ENCODE assay signal across 27 mouse cellular contexts in genomic region chr15:65639484-65639883, GRCm38 (mm10).
DNase-seq lines count a peak whose midpoint lies in the region; ATAC-seq lines count a peak whose summit lies in the region.
"Had no signal": no experiment of that assay in that cellular context is flagged by ENCODE, and none has a peak within 500 bp of the region (broad histone marks: within the 10 kb centered on the region; RNA-seq: fewer than 3 reads in every experiment).

No protein-coding gene starts in this region.

- peak; percentile 23 for DNase-seq in 416B (ENCODE audit: low read depth)
- peak; percentile 5 for DNase-seq in Muller cell, postnatal 12 days (ENCODE audit: inconsistent ontology term)
- no peak for DNase-seq in layer of hippocampus, adult 9-10 months (ENCODE audit: low spot score)
- DNase-seq in left cerebral cortex, adult 18-20 months (ENCODE audit: low spot score in 2 of 2), result no peak
- DNase-seq: adrenal gland, postnatal 10 days; adrenal gland, postnatal 36 days; cerebellum, adult 11 months; cerebellum, adult 2 months; cerebellum, adult 9-11 months; cerebellum, postnatal 25 days; embryo, embryonic 11 days; gastrocnemius, postnatal 25 days; heart, adult 2 months; heart, postnatal 14 days; heart, postnatal 4 days had no signal

- no peaks in the 10 kb centered on the region for H3K27me3 ChIP-seq in midbrain, embryonic 16.5 days (ENCODE audit: control insufficient read depth, insufficient read depth, low read depth, low read length)
- H3K27me3 ChIP-seq: embryonic facial prominence, embryonic 13.5 days; forebrain, embryonic 12.5 days; forebrain, embryonic 15.5 days; heart, embryonic 13.5 days; hindbrain, embryonic 12.5 days; hindbrain, embryonic 15.5 days had no signal

- no peak overlapping the region for H3K27ac ChIP-seq in midbrain, embryonic 16.5 days (ENCODE audit: low read length)
- H3K27ac ChIP-seq: embryonic facial prominence, embryonic 10.5 days; embryonic facial prominence, embryonic 13.5 days; forebrain, embryonic 12.5 days; forebrain, embryonic 15.5 days; heart, adult 2 months; heart, embryonic 10.5 days; heart, embryonic 13.5 days; hindbrain, embryonic 12.5 days; hindbrain, embryonic 15.5 days had no signal

- H3K9me3 ChIP-seq in midbrain, embryonic 16.5 days (replicated peaks; ENCODE audit: control insufficient read depth, low read length, poor library complexity, severe bottlenecking), result 0 out of 2 replicates have a peak, but pooled peaks cover 2% of the 10 kb centered on the region
- H3K9me3 ChIP-seq: embryonic facial prominence, embryonic 10.5 days; embryonic facial prominence, embryonic 13.5 days; forebrain, embryonic 12.5 days; forebrain, embryonic 15.5 days; heart, embryonic 10.5 days; heart, embryonic 13.5 days; hindbrain, embryonic 12.5 days; hindbrain, embryonic 15.5 days had no signal

- 0 out of 2 replicates have a peak, but pooled peaks cover 2% of the 10 kb centered on the region for H3K4me1 ChIP-seq in midbrain, embryonic 16.5 days (ENCODE audit: control insufficient read depth, insufficient read depth, low read length)
- H3K4me1 ChIP-seq: embryonic facial prominence, embryonic 10.5 days; embryonic facial prominence, embryonic 13.5 days; forebrain, embryonic 12.5 days; heart, embryonic 10.5 days; heart, embryonic 13.5 days; hindbrain, embryonic 12.5 days had no signal

- WGBS in midbrain, embryonic 16.5 days, result 40% methylated on average over 2 of the region's 2 CpGs

- no peaks in the 10 kb centered on the region for H3K36me3 ChIP-seq in midbrain, embryonic 16.5 days (ENCODE audit: control insufficient read depth, insufficient read depth, low read length)
- H3K36me3 ChIP-seq: embryonic facial prominence, embryonic 10.5 days; embryonic facial prominence, embryonic 13.5 days; forebrain, embryonic 12.5 days; forebrain, embryonic 15.5 days; heart, embryonic 10.5 days; heart, embryonic 13.5 days; hindbrain, embryonic 12.5 days; hindbrain, embryonic 15.5 days had no signal

- H3K9ac ChIP-seq in midbrain, embryonic 16.5 days (ENCODE audit: low read depth, low read length), result no peak overlapping the region
- H3K9ac ChIP-seq: embryonic facial prominence, embryonic 13.5 days; forebrain, embryonic 12.5 days; forebrain, embryonic 15.5 days; heart, embryonic 13.5 days; hindbrain, embryonic 12.5 days; hindbrain, embryonic 15.5 days had no signal

- H3K4me2 ChIP-seq in midbrain, embryonic 16.5 days (ENCODE audit: low read length), result no peak overlapping the region
- H3K4me2 ChIP-seq: embryonic facial prominence, embryonic 13.5 days; forebrain, embryonic 12.5 days; forebrain, embryonic 15.5 days; heart, embryonic 13.5 days; hindbrain, embryonic 12.5 days; hindbrain, embryonic 15.5 days had no signal

- H3K4me3 ChIP-seq in midbrain, embryonic 16.5 days (ENCODE audit: low read depth, low read length), result no peak overlapping the region
- H3K4me3 ChIP-seq: embryonic facial prominence, embryonic 10.5 days; embryonic facial prominence, embryonic 13.5 days; erythroblast, embryonic 14.5 days; forebrain, embryonic 12.5 days; forebrain, embryonic 15.5 days; heart, adult 2 months; heart, embryonic 10.5 days; heart, embryonic 13.5 days; hindbrain, embryonic 12.5 days; hindbrain, embryonic 15.5 days had no signal

- peak; percentile 72 for ATAC-seq in granulocyte monocyte progenitor cell, adult 5-6 weeks (replicated peaks; ENCODE audit: poor library complexity, severe bottlenecking)
- no peak for ATAC-seq in midbrain, embryonic 16.5 days
- ATAC-seq: forebrain, embryonic 15.5 days; Patski had no signal

Comparison
In these comparisons a context has a peak if more than half of its experiments do, and no peak if none do; other contexts are left out.
1. DNase-seq: peak in 416B (single experiment) and Muller cell, postnatal 12 days (single experiment); none in layer of hippocampus, adult 9-10 months (single experiment) and left cerebral cortex, adult 18-20 months (0 of 2).